Mouse (Mus musculus) limb, embryonic 12.5 days (tissue): Measurements from ENCODE around the gene Bend5. TPM values are rescaled to one million over a fixed set of nuclear protein-coding genes. Genes with fewer than 3 reads are reported as not detected.

Source experiments
- ATAC-seq: fragments of 200-750 bp; cut with Nextera tagmentation; 2 replicates; pipeline ENCODE4 v1.8.0; 2017; ENCODE audit warnings: low read depth, moderate TSS enrichment; ENCODE audit not compliant: insufficient number of reproducible peaks, insufficient read depth, low FRiP score, low TSS enrichment
- H3K27ac ChIP-seq: fragments of 300-500 bp; sonication (generic); 2 replicates; pipeline ENCODE4 v1.5.1; 2016; ENCODE audit warnings: mild to moderate bottlenecking, moderate library complexity
- H3K27me3 ChIP-seq: fragments of 300-500 bp; sonication (generic); 2 replicates; pipeline ENCODE4 v1.6.1; 2016; ENCODE audit warnings: mild to moderate bottlenecking, moderate library complexity
- H3K36me3 ChIP-seq: fragments of 300-500 bp; sonication (generic); 2 replicates; pipeline ENCODE4 v1.6.1; 2016; ENCODE audit warnings: mild to moderate bottlenecking, moderate library complexity
- H3K4me1 ChIP-seq: fragments of 300-500 bp; sonication (generic); replicated peaks from 2 replicates; pipeline ENCODE4 v1.6.1; 2016
- H3K4me2 ChIP-seq: fragments of 300-500 bp; sonication (generic); 2 replicates; pipeline ENCODE4 v1.6.1; 2016; ENCODE audit warnings: mild to moderate bottlenecking, moderate library complexity
- H3K4me3 ChIP-seq: fragments of 300-500 bp; sonication (generic); replicated peaks from 2 replicates; pipeline ENCODE4 v1.5.1; 2016; ENCODE audit warnings: mild to moderate bottlenecking
- H3K9ac ChIP-seq: fragments of 300-500 bp; sonication (generic); replicated peaks from 2 replicates; pipeline ENCODE4 v1.6.1; 2016; ENCODE audit warnings: mild to moderate bottlenecking, moderate library complexity
- H3K9me3 ChIP-seq: fragments of 300-500 bp; sonication (generic); 2 replicates; pipeline ENCODE4 v1.6.1; 2016; ENCODE audit warnings: mild to moderate bottlenecking, moderate library complexity
- WGBS: fragments of 180-500 bp; shearing (Covaris S2); methylation state at CpG from one replicate; pipeline ENCODE4 v1.1.7; 2016; 5-methylcytosine and 5-hydroxymethylcytosine counted together
- polyA plus RNA-seq: library from polyadenylated mRNA; unstranded; fragments of >200 nt; fragmentation: Nextera tagmentation; extraction: Ambion mirVana; gene quantifications from 2 replicates; pipeline ENCODE4 v1.2.1, GENCODE M21; 2016

Gene Bend5
- polyA plus RNA-seq, 1 experiment from 2014 or later = 46.0 TPM

- WGBS = 47% methylated on average over 3 of the region's 3 CpGs
These were observed 1.7 kb downstream of the Bend5 start for GRCm38 (mm10) chr4:111416551-111416950.

GRCm38 (mm10) chr4:111417716-111418115 lies 2.9 kb downstream of the Bend5 start:
- Histone ChIP-seq H3K4me2 (no peak overlapping the region), H3K9me3 (no peaks in the 10 kb centered on the region), H3K4me3 (no peak overlapping the region), H3K27me3 (no peaks in the 10 kb centered on the region), H3K36me3 (peaks cover 22% of the 10 kb centered on the region), H3K27ac (no peak overlapping the region), H3K4me1 (peaks cover 20% of the 10 kb centered on the region), H3K9ac (no peak overlapping the region)
- 82% methylated on average over 5 of the region's 5 CpGs for WGBS
- no peak for ATAC-seq

More at GRCm38 (mm10) chr4:111416551-111416950, 1.7 kb downstream of the Bend5 start:
- H3K9me3 ChIP-seq = no peaks in the 10 kb centered on the region
- H3K9ac ChIP-seq = no peak overlapping the region
- peaks cover 22% of the 10 kb centered on the region for H3K36me3 ChIP-seq
- ATAC-seq = no peak
- H3K27ac ChIP-seq = no peak overlapping the region
- peak overlapping the region; percentile 76 for H3K4me2 ChIP-seq
- no peaks in the 10 kb centered on the region for H3K27me3 ChIP-seq
- H3K4me1 ChIP-seq = peaks cover 20% of the 10 kb centered on the region
- H3K4me3 ChIP-seq = peak overlapping the region; percentile 86

GRCm38 (mm10) chr4:111419476-111419875 lies 4.7 kb downstream of the Bend5 start:
- Histone ChIP-seq H3K4me2 (no peak overlapping the region), H3K4me3 (no peak overlapping the region), H3K4me1 (peaks cover 14% of the 10 kb centered on the region), H3K36me3 (peaks cover 22% of the 10 kb centered on the region), H3K9ac (no peak overlapping the region), H3K9me3 (no peaks in the 10 kb centered on the region), H3K27me3 (no peaks in the 10 kb centered on the region), H3K27ac (no peak overlapping the region)
- WGBS = 94% methylated on average over 1 of the region's 1 CpGs
- ATAC-seq = no peak

GRCm38 (mm10) chr4:111420031-111420430 lies 5.2 kb downstream of the Bend5 start:
- no peak overlapping the region for H3K4me2 ChIP-seq
- H3K9me3 ChIP-seq = no peaks in the 10 kb centered on the region
- H3K27me3 ChIP-seq = no peaks in the 10 kb centered on the region
- peaks cover 26% of the 10 kb centered on the region for H3K36me3 ChIP-seq
- 82% methylated on average over 3 of the region's 3 CpGs for WGBS
- H3K9ac ChIP-seq = no peak overlapping the region
- H3K4me3 ChIP-seq = no peak overlapping the region
- peaks cover 14% of the 10 kb centered on the region for H3K4me1 ChIP-seq
- ATAC-seq = no peak
- H3K27ac ChIP-seq = no peak overlapping the region

GRCm38 (mm10) chr4:111420955-111421354 lies 6.1 kb downstream of the Bend5 start:
- WGBS = 83% methylated on average over 4 of the region's 4 CpGs
- no peak overlapping the region for H3K4me3 ChIP-seq
- peaks cover 11% of the 10 kb centered on the region for H3K4me1 ChIP-seq

GRCm38 (mm10) chr4:111421785-111422184 lies 7.0 kb downstream of the Bend5 start:
- Histone ChIP-seq H3K4me3 (no peak overlapping the region), H3K27me3 (no peaks in the 10 kb centered on the region), H3K4me1 (peaks cover 3% of the 10 kb centered on the region), H3K27ac (no peak overlapping the region), H3K9me3 (no peaks in the 10 kb centered on the region), H3K9ac (no peak overlapping the region), H3K4me2 (no peak overlapping the region), H3K36me3 (peaks cover 31% of the 10 kb centered on the region)
- no peak for ATAC-seq
- WGBS = 84% methylated on average over 6 of the region's 6 CpGs

More at GRCm38 (mm10) chr4:111420955-111421354, 6.1 kb downstream of the Bend5 start:
- no peak overlapping the region for H3K9ac ChIP-seq
- no peak overlapping the region for H3K27ac ChIP-seq
- no peaks in the 10 kb centered on the region for H3K9me3 ChIP-seq
- peaks cover 31% of the 10 kb centered on the region for H3K36me3 ChIP-seq
- ATAC-seq = no peak
- no peaks in the 10 kb centered on the region for H3K27me3 ChIP-seq
- no peak overlapping the region for H3K4me2 ChIP-seq

- no peaks in the 10 kb centered on the region for H3K9me3 ChIP-seq
- H3K36me3 ChIP-seq = peaks cover 17% of the 10 kb centered on the region
- H3K4me1 ChIP-seq = no peaks in the 10 kb centered on the region
- 97% methylated on average over 1 of the region's 1 CpGs for WGBS
- no peak overlapping the region for H3K27ac ChIP-seq
- H3K27me3 ChIP-seq = no peaks in the 10 kb centered on the region
- no peak for ATAC-seq
- H3K9ac ChIP-seq = no peak overlapping the region
- H3K4me3 ChIP-seq = no peak overlapping the region
- H3K4me2 ChIP-seq = no peak overlapping the region
These were observed 9.7 kb downstream of the Bend5 start for GRCm38 (mm10) chr4:111424371-111424950.

GRCm38 (mm10) chr4:111425170-111425569 lies 10.4 kb downstream of the Bend5 start:
- H3K4me2 ChIP-seq = no peak overlapping the region
- 61% methylated on average over 6 of the region's 6 CpGs for WGBS
- H3K4me1 ChIP-seq = no peaks in the 10 kb centered on the region
- no peak for ATAC-seq
- peaks cover 17% of the 10 kb centered on the region for H3K36me3 ChIP-seq
- no peaks in the 10 kb centered on the region for H3K27me3 ChIP-seq
- no peak overlapping the region for H3K9ac ChIP-seq
- H3K9me3 ChIP-seq = no peaks in the 10 kb centered on the region
- no peak overlapping the region for H3K4me3 ChIP-seq
- no peak overlapping the region for H3K27ac ChIP-seq

GRCm38 (mm10) chr4:111431186-111431585 lies 16.4 kb downstream of the Bend5 start:
- no peak overlapping the region for H3K4me3 ChIP-seq
- no peak overlapping the region for H3K9ac ChIP-seq
- H3K9me3 ChIP-seq = no peaks in the 10 kb centered on the region
- peaks cover 61% of the 10 kb centered on the region for H3K36me3 ChIP-seq
- H3K27me3 ChIP-seq = no peaks in the 10 kb centered on the region
- 83% methylated on average over 2 of the region's 2 CpGs for WGBS
- ATAC-seq = no peak
- no peaks in the 10 kb centered on the region for H3K4me1 ChIP-seq
- H3K4me2 ChIP-seq = no peak overlapping the region
- H3K27ac ChIP-seq = no peak overlapping the region

- Histone ChIP-seq H3K9ac (no peak overlapping the region), H3K4me1 (no peaks in the 10 kb centered on the region), H3K4me3 (no peak overlapping the region), H3K4me2 (no peak overlapping the region), H3K36me3 (peaks cover 69% of the 10 kb centered on the region), H3K27ac (no peak overlapping the region), H3K27me3 (no peaks in the 10 kb centered on the region), H3K9me3 (no peaks in the 10 kb centered on the region)
- 71% methylated on average over 5 of the region's 5 CpGs for WGBS
- ATAC-seq = no peak
These were observed 17.2 kb downstream of the Bend5 start for GRCm38 (mm10) chr4:111432013-111432412.

GRCm38 (mm10) chr4:111432417-111432816 lies 17.6 kb downstream of the Bend5 start:
- H3K4me1 ChIP-seq = no peaks in the 10 kb centered on the region
- peaks cover 74% of the 10 kb centered on the region for H3K36me3 ChIP-seq
- H3K4me2 ChIP-seq = no peak overlapping the region
- ATAC-seq = no peak
- no peaks in the 10 kb centered on the region for H3K9me3 ChIP-seq
- no peak overlapping the region for H3K9ac ChIP-seq
- no peaks in the 10 kb centered on the region for H3K27me3 ChIP-seq
- 79% methylated on average over 5 of the region's 5 CpGs for WGBS
- H3K4me3 ChIP-seq = no peak overlapping the region
- H3K27ac ChIP-seq = no peak overlapping the region

- 64% methylated on average over 1 of the region's 1 CpGs for WGBS
- H3K36me3 ChIP-seq = peaks cover 61% of the 10 kb centered on the region
These were observed 26.9 kb downstream of the Bend5 start for GRCm38 (mm10) chr4:111441709-111442108.

More at GRCm38 (mm10) chr4:111441709-111442108, 26.9 kb downstream of the Bend5 start:
- no peak overlapping the region for H3K4me2 ChIP-seq
- H3K4me3 ChIP-seq = no peak overlapping the region
- no peak overlapping the region for H3K27ac ChIP-seq
- no peak overlapping the region for H3K9ac ChIP-seq
- ATAC-seq = no peak
- H3K27me3 ChIP-seq = no peaks in the 10 kb centered on the region
- no peaks in the 10 kb centered on the region for H3K9me3 ChIP-seq
- 0 out of 2 replicates have a peak, but pooled peaks cover 3% of the 10 kb centered on the region for H3K4me1 ChIP-seq
